Mouse (Mus musculus) MEL (cell line): ENCODE measurements around the gene Trim37. TPM values are rescaled to one million over a fixed set of nuclear protein-coding genes. Genes with fewer than 3 reads are reported as not detected.

Source experiments
- DNase-seq: peaks from one replicate; pipeline ENCODE4 v3.0.0; 2011; ENCODE audit warnings: low read depth, low spot score
- H3K27ac ChIP-seq: 2 replicates; pipeline ENCODE4 v1.5.1; 2012; ENCODE audit warnings: low read depth, mild to moderate bottlenecking, control low read depth, low read length, moderate library complexity; ENCODE audit not compliant: control insufficient read depth
- H3K27me3 ChIP-seq, 2 experiments: fragments of 150-350 bp in 1 of 2; sonication (generic) in 1 of 2; 2 replicates each; pipeline ENCODE4 v1.6.1; 2012; ENCODE audit warnings: low read length in 2 of 2, mild to moderate bottlenecking in 2 of 2, improper control_type of control experiment in 1 of 2, moderate library complexity in 1 of 2; ENCODE audit not compliant: insufficient read depth in 2 of 2, control insufficient read depth in 1 of 2
- H3K36me3 ChIP-seq, 2 experiments: 2 replicates each; pipeline ENCODE4 v1.6.1; 2012 to 2014; ENCODE audit warnings: low read length in 2 of 2, improper control_type of control experiment in 1 of 2, inconsistent platforms in 1 of 2, mild to moderate bottlenecking in 1 of 2; ENCODE audit not compliant: insufficient read depth in 2 of 2, control insufficient read depth in 1 of 2
- H3K4me1 ChIP-seq, 2 experiments: fragments of 150-350 bp in 1 of 2; sonication (generic) in 1 of 2; 2 replicates each; pipeline ENCODE4 v1.6.1; 2012; ENCODE audit warnings: low read length in 2 of 2, improper control_type of control experiment in 1 of 2, mild to moderate bottlenecking in 1 of 2; ENCODE audit not compliant: insufficient read depth in 2 of 2, control insufficient read depth in 1 of 2
- H3K4me3 ChIP-seq, 2 experiments: fragments of 150-350 bp in 1 of 2; sonication (generic) in 1 of 2; 2 replicates each; pipeline ENCODE4 v1.5.1; 2012; ENCODE audit warnings: low read depth in 2 of 2, low read length in 2 of 2, mild to moderate bottlenecking in 2 of 2, moderate library complexity in 2 of 2, control low read depth in 1 of 2, improper control_type of control experiment in 1 of 2; ENCODE audit not compliant: control insufficient read depth in 1 of 2, insufficient read depth in 1 of 2
- H3K79me2 ChIP-seq: 2 replicates; pipeline ENCODE4 v1.6.1; 2012; ENCODE audit warnings: mild to moderate bottlenecking, low read length, moderate library complexity; ENCODE audit not compliant: control insufficient read depth, poor library complexity, insufficient read depth
- H3K9ac ChIP-seq: 2 replicates; pipeline ENCODE4 v1.6.1; 2012; ENCODE audit warnings: low read depth, mild to moderate bottlenecking, control low read depth, low read length, moderate library complexity; ENCODE audit not compliant: control insufficient read depth, poor library complexity, severe bottlenecking
- H3K9me3 ChIP-seq: fragments of 150-350 bp; sonication (generic); replicated peaks from 2 replicates; pipeline ENCODE4 v1.6.1; 2012; ENCODE audit warnings: mild to moderate bottlenecking, low read length, improper control_type of control experiment, moderate library complexity; ENCODE audit not compliant: insufficient read depth
- BHLHE40 ChIP-seq: IDR thresholded peaks from 2 replicates; pipeline ENCODE4 v1.6.1; 2012; ENCODE audit warnings: low read depth, mild to moderate bottlenecking, inconsistent platforms, low read length, improper control_type of control experiment, borderline replicate concordance
- CHD2 ChIP-seq: IDR thresholded peaks from 2 replicates; pipeline ENCODE4 v1.6.1; 2011; ENCODE audit warnings: low read length, improper control_type of control experiment
- E2F4 ChIP-seq: IDR thresholded peaks from 2 replicates; pipeline ENCODE4 v1.6.1; 2011; ENCODE audit warnings: low read depth, low read length, improper control_type of control experiment, borderline replicate concordance
- ELF1 ChIP-seq: IDR thresholded peaks from 2 replicates; pipeline ENCODE4 v1.6.1; 2014; ENCODE audit warnings: low read depth, mild to moderate bottlenecking, inconsistent platforms, low read length, improper control_type of control experiment, moderate library complexity
- EP300 ChIP-seq, 2 experiments: IDR thresholded peaks; 2 replicates each; pipeline ENCODE4 v1.6.1; 2011; ENCODE audit warnings: improper control_type of control experiment in 2 of 2, low read length in 2 of 2, low read depth in 1 of 2, mild to moderate bottlenecking in 1 of 2
- ETS1 ChIP-seq: IDR thresholded peaks from 2 replicates; pipeline ENCODE4 v1.6.1; 2012; ENCODE audit warnings: low read depth, mild to moderate bottlenecking, inconsistent platforms, low read length, improper control_type of control experiment, moderate library complexity
- GATA1 ChIP-seq: IDR thresholded peaks from 2 replicates; pipeline ENCODE4 v1.6.1; 2011; ENCODE audit warnings: low read depth, low read length, improper control_type of control experiment
- MAFK ChIP-seq: IDR thresholded peaks from 2 replicates; pipeline ENCODE4 v1.6.1; 2011; ENCODE audit warnings: low read depth, mild to moderate bottlenecking, low read length, improper control_type of control experiment, borderline replicate concordance
- MAZ ChIP-seq: IDR thresholded peaks from 2 replicates; pipeline ENCODE4 v1.6.1; 2012; ENCODE audit warnings: low read depth, mild to moderate bottlenecking, inconsistent platforms, low read length, improper control_type of control experiment
- MYB ChIP-seq: IDR thresholded peaks from 2 replicates; pipeline ENCODE4 v1.6.1; 2011; ENCODE audit warnings: mild to moderate bottlenecking, low read depth, low read length, improper control_type of control experiment
- MYC ChIP-seq: IDR thresholded peaks from 2 replicates; pipeline ENCODE4 v1.6.1; 2011; ENCODE audit warnings: low read depth, mild to moderate bottlenecking, low read length, improper control_type of control experiment, moderate library complexity
- POLR2A ChIP-seq, 2 experiments: IDR thresholded peaks; 2 replicates each; pipeline ENCODE4 v1.6.1; 2011 to 2012; ENCODE audit warnings: low read length in 2 of 2, mild to moderate bottlenecking in 2 of 2, control low read depth in 1 of 2, improper control_type of control experiment in 1 of 2, low read depth in 1 of 2, moderate library complexity in 1 of 2; ENCODE audit not compliant: control insufficient read depth in 1 of 2, insufficient read depth in 1 of 2, poor library complexity in 1 of 2
- RAD21 ChIP-seq: IDR thresholded peaks from 2 replicates; pipeline ENCODE4 v1.6.1; 2011; ENCODE audit warnings: mild to moderate bottlenecking, low read depth, low read length, improper control_type of control experiment
- RCOR1 ChIP-seq: IDR thresholded peaks from 2 replicates; pipeline ENCODE4 v1.6.1; 2012; ENCODE audit warnings: low read depth, mild to moderate bottlenecking, inconsistent platforms, low read length, improper control_type of control experiment
- SIN3A ChIP-seq: IDR thresholded peaks from 2 replicates; pipeline ENCODE4 v1.6.1; 2012; ENCODE audit warnings: low read length, improper control_type of control experiment, inconsistent platforms
- SMC3 ChIP-seq: IDR thresholded peaks from 2 replicates; pipeline ENCODE4 v1.6.1; 2011; ENCODE audit warnings: low read depth, low read length, improper control_type of control experiment
- TAL1 ChIP-seq: IDR thresholded peaks from 2 replicates; pipeline ENCODE4 v1.6.1; 2012; ENCODE audit warnings: mild to moderate bottlenecking, inconsistent platforms, low read length, moderate library complexity, mixed read lengths
- TBP ChIP-seq: IDR thresholded peaks from 2 replicates; pipeline ENCODE4 v1.8.0; 2011; ENCODE audit warnings: low read depth, low read length, improper control_type of control experiment
- TCF12 ChIP-seq: IDR thresholded peaks from 2 replicates; pipeline ENCODE4 v1.6.1; 2014; ENCODE audit warnings: low read depth, mild to moderate bottlenecking, inconsistent platforms, low read length, improper control_type of control experiment, moderate library complexity
- USF1 ChIP-seq: IDR thresholded peaks from 2 replicates; pipeline ENCODE4 v1.6.1; 2014; ENCODE audit warnings: low read depth, mild to moderate bottlenecking, inconsistent platforms, low read length, improper control_type of control experiment, moderate library complexity
- ZC3H11A ChIP-seq: IDR thresholded peaks from 2 replicates; pipeline ENCODE4 v1.6.1; 2012; ENCODE audit warnings: low read depth, mild to moderate bottlenecking, inconsistent platforms, low read length, improper control_type of control experiment
- ZKSCAN1 ChIP-seq: IDR thresholded peaks from 2 replicates; pipeline ENCODE4 v1.6.1; 2012; ENCODE audit warnings: low read depth, mild to moderate bottlenecking, inconsistent platforms, low read length, improper control_type of control experiment, moderate library complexity
- ZMIZ1 ChIP-seq: IDR thresholded peaks from 2 replicates; pipeline ENCODE4 v1.6.1; 2012; ENCODE audit warnings: low read depth, mild to moderate bottlenecking, inconsistent platforms, low read length, improper control_type of control experiment, moderate library complexity
- polyA plus RNA-seq, 2 experiments: library from polyadenylated mRNA; stranded (reverse) in 1 of 2; unstranded in 1 of 2; fragments of >175 nt in 1 of 2; fragments of >200 nt in 1 of 2; gene quantifications; 2 replicates each; pipeline versions ENCODE4 v1.2.1 to v1.2.4; 2012; ENCODE audit warnings: low replicate concordance in 2 of 2, low read depth in 1 of 2; ENCODE audit not compliant: insufficient read length in 2 of 2, insufficient read depth in 1 of 2, missing spikeins in 1 of 2
- total RNA-seq: library from RNA; depleted of rRNA; stranded (reverse); fragments of 300-350 nt; gene quantifications from 2 replicates; pipeline ENCODE4 v1.2.3, GENCODE M21; 2012

The Trim37 gene
- total and polyA plus RNA-seq, 3 experiments: 39.3 to 52.1 TPM; not detected in 1

DNA sequence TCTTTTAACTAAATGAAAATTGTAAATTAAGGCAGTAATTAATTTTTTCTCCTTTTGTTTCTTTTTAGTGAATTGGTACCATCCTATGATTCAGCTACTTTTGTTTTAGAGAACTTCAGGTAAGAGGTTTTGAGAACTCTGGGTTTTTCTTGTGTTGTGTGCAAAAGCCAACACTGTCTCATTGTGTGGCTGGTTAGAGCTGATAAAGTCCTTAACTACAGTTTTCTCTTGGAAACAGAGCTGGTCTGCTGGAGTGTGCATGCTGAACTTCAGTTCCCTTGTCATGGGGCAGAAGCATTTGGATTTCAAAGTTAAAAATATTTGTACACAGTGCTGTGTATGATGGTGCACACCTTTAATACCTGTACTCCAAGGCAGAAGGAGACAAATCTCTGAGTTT, 36.9 kb downstream of the Trim37 start:
- Histone ChIP-seq H3K4me3 (no peak overlapping the region), H3K4me1 (peaks cover 2 to 14% of the 10 kb centered on the region in 2 experiments; a peak in 3 of 4 replicates), H3K79me2 (no peaks in the 10 kb centered on the region), H3K9me3 (no peaks in the 10 kb centered on the region), H3K9ac (no peak overlapping the region), H3K27ac (peak overlapping the region; percentile 6; the same call in 1 of the 2 replicates), H3K27me3 (no peaks in the 10 kb centered on the region), H3K36me3 (peaks cover 13 to 32% of the 10 kb centered on the region in 2 experiments)
- TF ChIP-seq RAD21 (no peak), SMC3 (no peak), USF1 (no peak), ZKSCAN1 (no peak), RCOR1 (no peak), ZC3H11A (no peak), MYC (no peak), EP300 (IDR thresholded peaks at IDR 0.05; ENCODE audit: low read depth in 1 of 2, low read length in 2 of 2) (peak in 1 of 2 experiments; percentile 41; a peak in 1 of 4 replicates), TAL1 (peak; percentile 40), MAFK (no peak), TBP (no peak), POLR2A (IDR thresholded peaks at IDR 0.05; ENCODE audit: control insufficient read depth in 1 of 2, insufficient read depth in 1 of 2, low read depth in 1 of 2, low read length in 2 of 2, poor library complexity in 1 of 2) (no peak), GATA1 (peak; percentile 57), ETS1 (peak; percentile 31; the same call in 1 of the 2 replicates)
- DNase-seq: peak; percentile 73

- H3K27me3 ChIP-seq: no peaks in the 10 kb centered on the region
- H3K36me3 ChIP-seq: peaks cover 6 to 22% of the 10 kb centered on the region in 2 experiments
- no peak overlapping the region for H3K4me3 ChIP-seq
- no peaks in the 10 kb centered on the region for H3K79me2 ChIP-seq
- H3K27ac ChIP-seq: peak overlapping the region; percentile 20
- H3K9me3 ChIP-seq: no peaks in the 10 kb centered on the region
- peak; percentile 84 for DNase-seq
- H3K9ac ChIP-seq: no peak overlapping the region
- no peak for TF ChIP-seq TCF12
- TF ChIP-seq MYC: no peak
- peak; percentile 61 to 73; a peak in 3 of 4 replicates for TF ChIP-seq EP300 (IDR thresholded peaks at IDR 0.05; ENCODE audit: low read depth in 1 of 2, low read length in 2 of 2)
- TF ChIP-seq ELF1: no peak
- TF ChIP-seq E2F4: no peak
- TF ChIP-seq RCOR1: peak; percentile 36; the same call in 1 of the 2 replicates
- TF ChIP-seq BHLHE40: peak; percentile 57; the same call in 1 of the 2 replicates
- TF ChIP-seq SMC3: no peak
- TF ChIP-seq USF1: no peak
- no peak for TF ChIP-seq CHD2
- TF ChIP-seq ZMIZ1: no peak
- TF ChIP-seq MYB: peak; percentile 50; the same call in 1 of the 2 replicates
- TF ChIP-seq MAZ: no peak
- TF ChIP-seq SIN3A: no peak
- TF ChIP-seq GATA1: peak; percentile 44; the same call in 1 of the 2 replicates
- no peak for TF ChIP-seq ZKSCAN1
- H3K4me1 ChIP-seq: peaks cover 3 to 30% of the 10 kb centered on the region in 2 experiments; a peak in 3 of 4 replicates
These were observed 46.7 kb downstream of the Trim37 start for GRCm38 (mm10) chr11:87173625-87174024.
